Mouse (Mus musculus) kidney, postnatal 0 days (tissue): ENCODE results near the gene Hist1h2bf. TPM values are rescaled to one million over a fixed set of nuclear protein-coding genes. Genes with fewer than 3 reads are reported as not detected.
"Not testable (repeated sequence)": the region's sequence is repeated elsewhere in the genome, so short reads cannot be mapped to it uniquely, and the experiment has no call there.

Experiments
- ATAC-seq: fragments of 200-750 bp; cut with Nextera tagmentation; replicated peaks from 2 replicates; pipeline ENCODE4 v1.8.0; 2017; ENCODE audit warnings: low read depth, moderate number of reproducible peaks, moderate TSS enrichment, moderate library complexity; ENCODE audit not compliant: low FRiP score
- DNase-seq: peaks from one replicate; pipeline ENCODE4 v3.0.0-alpha.2; 2016; ENCODE audit warnings: low spot score
- H3K27ac ChIP-seq: fragments of 300-500 bp; sonication (generic); 2 replicates; pipeline ENCODE4 v1.5.1; 2014; ENCODE audit warnings: mild to moderate bottlenecking
- H3K27me3 ChIP-seq: fragments of 300-500 bp; sonication (generic); 2 replicates; pipeline ENCODE4 v1.6.1; 2014; ENCODE audit warnings: low read length, mixed read lengths; ENCODE audit not compliant: insufficient read depth
- H3K36me3 ChIP-seq: fragments of 300-500 bp; sonication (generic); 2 replicates; pipeline ENCODE4 v1.6.1; 2014; ENCODE audit warnings: low read length, mixed read lengths; ENCODE audit not compliant: insufficient read depth
- H3K4me1 ChIP-seq: fragments of 300-500 bp; sonication (generic); replicated peaks from 2 replicates; pipeline ENCODE4 v1.6.1; 2014; ENCODE audit warnings: antibody characterized with exemption, low read length, mixed read lengths; ENCODE audit not compliant: insufficient read depth
- H3K4me2 ChIP-seq: fragments of 300-500 bp; sonication (generic); 2 replicates; pipeline ENCODE4 v1.6.1; 2014; ENCODE audit warnings: mild to moderate bottlenecking, low read length, moderate library complexity, mixed read lengths
- H3K4me3 ChIP-seq: fragments of 300-500 bp; sonication (generic); replicated peaks from 2 replicates; pipeline ENCODE4 v1.5.1; 2014; ENCODE audit warnings: low read depth, low read length
- H3K9ac ChIP-seq: fragments of 300-500 bp; sonication (generic); 2 replicates; pipeline ENCODE4 v1.6.1; 2014; ENCODE audit warnings: low read depth, low read length
- H3K9me3 ChIP-seq: fragments of 300-500 bp; sonication (generic); replicated peaks from 2 replicates; pipeline ENCODE4 v1.6.1; 2016; ENCODE audit warnings: low read length, inconsistent platforms, mixed read lengths
- CTCF ChIP-seq: IDR thresholded peaks from 2 replicates; pipeline ENCODE4 v1.5.1; 2016; ENCODE audit warnings: antibody characterized with exemption, low read depth, mild to moderate bottlenecking, moderate library complexity
- WGBS: fragments of 180-500 bp; shearing (Covaris S2); extraction: QIAGEN DNeasy Blood & Tissue Kit; methylation state at CpG from one replicate; pipeline ENCODE4 v1.1.7; 2014; 5-methylcytosine and 5-hydroxymethylcytosine counted together
- polyA plus RNA-seq: library from polyadenylated mRNA; unstranded; fragments of >200 nt; fragmentation: Nextera tagmentation; extraction: Ambion mirVana; gene quantifications from 2 replicates; pipeline ENCODE4 v1.2.1, GENCODE M21; 2015

Hist1h2bf gene
- polyA plus RNA-seq, 1 experiment from 2014 or later, result 3.4 TPM

GRCm38 (mm10) chr13:23554925-23555838 is 18.8 kb downstream of the Hist1h2bf start:
- Histone ChIP-seq H3K27ac (peak overlapping the region; percentile 98), H3K4me3 (peak overlapping the region; percentile 44), H3K9ac (peak overlapping the region; percentile 88), H3K27me3 (no peaks in the 10 kb centered on the region), H3K36me3 (no peaks in the 10 kb centered on the region), H3K4me1 (no peaks in the 10 kb centered on the region), H3K4me2 (peak overlapping the region; percentile 95), H3K9me3 (no peaks in the 10 kb centered on the region)
- WGBS, result under 1% methylated on average over 54 of the region's 54 CpGs
- DNase-seq (peak; percentile 94), ATAC-seq (peak; percentile 86)
- TF ChIP-seq CTCF, result no peak

DNA sequence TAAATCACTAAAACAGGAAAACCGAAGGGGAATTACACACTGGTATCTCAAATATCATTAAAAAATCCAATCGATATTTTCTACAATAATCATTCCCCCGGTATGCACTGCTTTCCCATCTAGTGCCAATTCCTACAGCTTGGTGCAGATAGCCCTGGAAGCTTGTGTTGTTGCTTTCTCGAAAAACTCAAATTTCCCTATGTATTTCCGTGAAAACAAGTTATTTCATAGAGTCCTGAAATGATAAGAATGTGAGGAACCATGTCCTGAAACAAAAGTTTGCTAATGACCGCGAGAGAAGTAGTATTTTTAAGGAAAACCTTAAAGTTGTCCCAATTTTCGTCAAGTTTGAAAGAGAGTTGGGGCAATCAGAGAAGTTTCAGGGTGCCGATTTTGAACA is 19.6 kb downstream of the Hist1h2bf start:
- H3K27me3 ChIP-seq, result no peaks in the 10 kb centered on the region
- no peaks in the 10 kb centered on the region for H3K9me3 ChIP-seq
- H3K4me2 ChIP-seq, result peak overlapping the region; percentile 95
- no peak for DNase-seq
- TF ChIP-seq CTCF, result no peak
- WGBS, result 19% methylated on average over 9 of the region's 9 CpGs
- H3K4me1 ChIP-seq, result no peaks in the 10 kb centered on the region
- H3K27ac ChIP-seq, result peak overlapping the region; percentile 98
- H3K9ac ChIP-seq, result peak overlapping the region; percentile 88
- H3K4me3 ChIP-seq, result peak overlapping the region; percentile 44
- ATAC-seq, result no peak
- no peaks in the 10 kb centered on the region for H3K36me3 ChIP-seq

- no peak for TF ChIP-seq CTCF
- no peak within 1 kb of the TSS for H3K4me3 ChIP-seq
- no peaks in the 10 kb centered on the region for H3K4me1 ChIP-seq
- no peaks in the 10 kb centered on the region for H3K9me3 ChIP-seq
- H3K4me2 ChIP-seq, result peak within 1 kb of the TSS; percentile 62; the same call in 1 of the 2 replicates
- no peak for DNase-seq
- no peaks in the 10 kb centered on the region for H3K27me3 ChIP-seq
- peak within 1 kb of the TSS; percentile 58; the same call in 1 of the 2 replicates for H3K9ac ChIP-seq
- peak within 1 kb of the TSS; percentile 98 for H3K27ac ChIP-seq
- ATAC-seq, result no peak
- no peaks in the 10 kb centered on the region for H3K36me3 ChIP-seq
Measured at GRCm38 (mm10) chr13:23552962-23553361, 21.0 kb downstream of the Hist1h2bf start, which contains the start of gene Hist1h1d. Gene Hist1h1d (plus strand): TSS chr13:23553262.

DNA sequence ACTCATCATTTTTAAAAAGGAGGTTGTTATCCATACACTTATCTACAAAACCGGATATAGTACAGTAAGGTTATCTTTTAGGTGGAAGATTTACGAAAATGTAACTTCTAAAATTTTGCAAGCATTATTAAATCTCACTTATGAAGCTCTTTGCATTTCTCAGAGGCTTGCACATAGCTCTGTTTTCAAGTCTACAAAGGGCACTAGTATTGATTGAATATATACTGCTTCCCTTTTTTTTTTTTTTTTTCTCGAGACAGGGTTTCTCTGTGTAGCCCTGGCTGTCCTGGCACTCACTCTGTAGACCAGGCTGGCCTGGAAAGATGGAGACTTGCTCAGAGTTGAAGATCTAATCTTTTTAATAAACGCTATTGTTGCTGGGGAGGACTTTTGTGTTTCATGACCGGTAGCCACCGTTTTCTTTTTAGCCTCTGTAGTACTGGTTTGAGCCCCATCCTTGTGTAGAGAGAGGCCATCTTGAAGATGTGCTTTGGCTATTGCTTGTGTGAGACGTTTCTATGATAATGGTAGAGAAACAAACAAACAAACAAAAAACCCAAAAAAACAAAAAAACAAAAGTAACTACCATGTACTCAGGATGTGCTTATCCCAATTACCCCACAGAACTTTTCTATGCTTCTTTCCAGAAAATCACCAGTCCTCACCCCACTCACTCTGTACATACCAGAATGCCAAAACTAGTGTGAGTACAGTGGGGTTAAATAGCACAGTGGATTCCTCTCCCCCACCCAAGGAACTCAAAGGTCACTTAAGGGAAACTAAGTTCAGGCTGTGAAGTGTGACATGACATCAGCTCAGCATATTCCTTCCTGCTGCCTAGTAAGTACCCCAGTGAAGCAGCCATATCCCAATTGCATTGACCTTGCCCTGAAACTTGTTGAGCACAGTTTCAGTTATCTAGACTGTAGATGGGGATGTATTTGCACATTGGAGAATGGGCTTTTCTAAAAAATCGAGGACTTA is 21.8 kb downstream of the Hist1h2bf start:
- H3K4me1 ChIP-seq, result no peaks in the 10 kb centered on the region
- H3K27me3 ChIP-seq, result no peaks in the 10 kb centered on the region
- peak overlapping the region; percentile 58; the same call in 1 of the 2 replicates for H3K9ac ChIP-seq
- H3K4me2 ChIP-seq, result peak overlapping the region; percentile 62
- no peaks in the 10 kb centered on the region for H3K9me3 ChIP-seq
- no peaks in the 10 kb centered on the region for H3K36me3 ChIP-seq
- no peak for ATAC-seq
- no peak for DNase-seq
- TF ChIP-seq CTCF, result no peak
- peak overlapping the region; percentile 90 for H3K27ac ChIP-seq
- WGBS, result 47% methylated on average over 8 of the region's 8 CpGs
- H3K4me3 ChIP-seq, result peak overlapping the region; percentile 38; the same call in 1 of the 2 replicates

GRCm38 (mm10) chr13:23551146-23551834 is 22.7 kb downstream of the Hist1h2bf start, which contains the start of gene Hist1h4f:
Gene Hist1h4f (minus strand): TSS chr13:23551648.
- peak; percentile 78 for ATAC-seq
- peak within 1 kb of the TSS; percentile 58 for H3K9ac ChIP-seq

More at GRCm38 (mm10) chr13:23551146-23551834, 22.7 kb downstream of the Hist1h2bf start, which contains the start of gene Hist1h4f:
- DNase-seq, result peak; percentile 99
- H3K9me3 ChIP-seq, H3K36me3 ChIP-seq, H3K27me3 ChIP-seq, H3K4me1 ChIP-seq: not testable (repeated sequence)
- Histone ChIP-seq H3K4me3 (peak within 1 kb of the TSS; percentile 38), H3K4me2 (peak within 1 kb of the TSS; percentile 62), H3K27ac (peak within 1 kb of the TSS; percentile 90)
- WGBS, result under 1% methylated on average over 47 of the region's 47 CpGs
- TF ChIP-seq CTCF, result peak; percentile 62
